Mouse (Mus musculus): Measurements from ENCODE around the gene Sec16a. TPM values are rescaled to one million over a fixed set of nuclear protein-coding genes. Genes with fewer than 3 reads are reported as not detected.

Gene Sec16a
- total and polyA plus RNA-seq, 2 experiments, result 44.5 to 78.2 TPM

DNA sequence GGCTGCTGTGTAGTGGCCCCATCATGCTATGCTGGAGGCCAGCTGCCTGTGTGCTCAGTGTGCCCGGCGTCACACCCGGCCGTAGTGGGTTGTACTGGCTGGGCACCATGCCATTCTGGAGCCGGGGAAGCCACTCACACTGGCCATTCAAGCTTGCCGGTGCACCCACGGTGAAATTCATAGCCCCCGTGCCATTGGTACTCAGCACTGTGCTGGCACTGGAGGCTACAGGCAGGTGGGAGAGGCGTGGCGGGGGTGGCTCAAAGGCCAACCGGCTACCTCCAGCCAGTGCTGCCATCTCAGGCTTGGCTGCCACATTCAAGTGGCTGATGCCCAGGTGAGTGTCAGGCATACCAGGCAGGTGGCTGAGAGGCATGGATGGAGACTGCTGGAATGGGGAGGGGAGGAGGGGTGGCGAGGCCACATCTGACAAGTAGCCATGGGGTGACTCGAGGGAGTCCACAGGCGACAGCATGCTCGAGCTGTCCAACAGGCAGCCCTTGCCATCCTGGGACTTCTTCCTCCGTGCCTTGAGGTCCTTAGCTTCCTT is 15.2 kb upstream of the Sec16a start:
- Histone ChIP-seq H3K27me3 (ENCODE audit: control insufficient read depth, insufficient read depth, low read length) (no peaks in the 10 kb centered on the region), H3K79me2 (ENCODE audit: control insufficient read depth, insufficient read depth, low read length) (0 out of 2 replicates have a peak, but pooled peaks cover 3% of the 10 kb centered on the region), H3K4me1 (ENCODE audit: control insufficient read depth, insufficient read depth, low read length) (peaks cover 21% of the 10 kb centered on the region), H3K27ac (replicated peaks; ENCODE audit: insufficient read depth, low read depth, low read length) (no peak overlapping the region), H3K4me3 (ENCODE audit: insufficient read depth, low read depth, low read length) (no peak overlapping the region), H3K36me3 (ENCODE audit: control insufficient read depth, insufficient read depth, low read length) (peaks cover 9% of the 10 kb centered on the region; the same call in 1 of the 2 replicates), H3K9ac (ENCODE audit: low read depth, low read length) (no peak overlapping the region)
- 62% methylated on average over 16 of the region's 16 CpGs for WGBS
- DNase-seq (ENCODE audit: extremely low read depth, low read depth, low spot score), result peak; percentile 40
- TF ChIP-seq POLR2A (IDR thresholded peaks at IDR 0.05; ENCODE audit: extremely low read depth, insufficient read depth, low read length), result no peak
- no peak for TF ChIP-seq CTCF (IDR thresholded peaks at IDR 0.05; ENCODE audit: low read depth, low read length)

DNA sequence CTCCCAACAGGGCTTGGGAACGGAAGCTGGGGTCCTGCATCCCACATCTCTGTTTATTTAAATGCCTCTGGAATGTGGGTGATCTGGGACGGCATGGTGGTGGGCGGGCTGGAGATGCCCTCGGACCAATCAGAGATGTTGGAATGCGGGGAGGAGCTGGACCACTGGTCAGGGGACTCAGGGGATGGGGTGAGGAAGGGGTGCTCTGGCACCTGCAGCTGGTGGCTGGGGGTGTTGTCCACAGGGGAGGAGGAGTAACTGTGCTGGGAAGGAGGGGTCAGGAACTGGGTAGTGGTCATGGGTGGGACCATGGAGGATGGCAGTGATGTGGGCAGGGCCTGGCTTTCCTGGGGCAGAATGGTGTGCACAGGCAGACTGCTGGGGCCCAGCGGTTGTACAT is 14.5 kb upstream of the Sec16a start:
- Histone ChIP-seq H3K4me3 (ENCODE audit: insufficient read depth, low read depth, low read length) (no peak overlapping the region), H3K9ac (ENCODE audit: low read depth, low read length) (no peak overlapping the region), H3K36me3 (ENCODE audit: control insufficient read depth, insufficient read depth, low read length) (peaks cover 9% of the 10 kb centered on the region; the same call in 1 of the 2 replicates), H3K27ac (replicated peaks; ENCODE audit: insufficient read depth, low read depth, low read length) (no peak overlapping the region), H3K79me2 (ENCODE audit: control insufficient read depth, insufficient read depth, low read length) (0 out of 2 replicates have a peak, but pooled peaks cover 4% of the 10 kb centered on the region), H3K4me1 (ENCODE audit: control insufficient read depth, insufficient read depth, low read length) (peaks cover 21% of the 10 kb centered on the region), H3K27me3 (ENCODE audit: control insufficient read depth, insufficient read depth, low read length) (no peaks in the 10 kb centered on the region)
- no peak for DNase-seq (ENCODE audit: extremely low read depth, low read depth, low spot score)
- no peak for TF ChIP-seq CTCF (IDR thresholded peaks at IDR 0.05; ENCODE audit: low read depth, low read length)
- no peak for TF ChIP-seq POLR2A (IDR thresholded peaks at IDR 0.05; ENCODE audit: extremely low read depth, insufficient read depth, low read length)
- WGBS, result 78% methylated on average over 6 of the region's 6 CpGs

DNA sequence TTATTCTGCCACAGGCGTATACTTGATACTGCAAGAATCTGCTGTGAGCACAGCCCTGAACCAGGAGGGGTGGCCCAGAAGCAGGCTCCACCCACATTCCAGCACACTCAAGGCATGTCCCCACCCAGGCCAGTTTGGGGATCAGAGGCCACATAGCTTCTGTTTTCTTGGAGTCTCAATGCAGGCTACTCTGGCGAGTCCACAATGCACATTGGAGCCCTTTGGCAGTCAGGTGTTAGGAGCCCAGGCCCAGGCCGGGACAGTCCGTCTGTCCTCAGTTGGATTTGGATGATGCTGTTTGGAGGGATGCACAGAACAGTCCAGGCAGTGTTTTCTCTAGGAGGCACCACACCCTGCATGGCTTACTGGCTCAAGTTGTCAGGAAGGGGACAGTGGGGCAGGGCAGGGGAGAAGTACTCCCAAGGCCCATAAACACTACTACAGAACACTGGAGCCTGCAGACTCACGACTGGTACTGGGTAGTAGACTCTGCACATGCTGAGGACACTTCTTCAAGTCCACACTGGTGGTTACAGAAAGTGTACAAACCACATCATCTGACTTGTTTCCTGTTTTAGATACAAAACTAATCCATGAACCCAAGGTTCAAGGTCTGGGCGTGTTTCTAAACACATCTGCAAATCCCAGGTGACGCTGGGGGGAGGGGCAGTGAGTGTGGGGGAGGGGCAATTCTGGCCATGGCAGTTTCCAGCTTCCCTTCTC is 13.5 kb upstream of the Sec16a start:
- Histone ChIP-seq H3K9ac (ENCODE audit: low read depth, low read length) (peak overlapping the region; percentile 11; the same call in 1 of the 2 replicates), H3K36me3 (ENCODE audit: control insufficient read depth, insufficient read depth, low read length) (peaks cover 3% of the 10 kb centered on the region; the same call in 1 of the 2 replicates), H3K79me2 (ENCODE audit: control insufficient read depth, insufficient read depth, low read length) (0 out of 2 replicates have a peak, but pooled peaks cover 4% of the 10 kb centered on the region), H3K27me3 (ENCODE audit: control insufficient read depth, insufficient read depth, low read length) (no peaks in the 10 kb centered on the region), H3K27ac (replicated peaks; ENCODE audit: insufficient read depth, low read depth, low read length) (peak overlapping the region; percentile 69), H3K4me1 (ENCODE audit: control insufficient read depth, insufficient read depth, low read length) (peaks cover 28% of the 10 kb centered on the region), H3K4me3 (ENCODE audit: insufficient read depth, low read depth, low read length) (no peak overlapping the region)
- WGBS, result 22% methylated on average over 7 of the region's 7 CpGs
- DNase-seq (ENCODE audit: extremely low read depth, low read depth, low spot score), result peak; percentile 97
- no peak for TF ChIP-seq CTCF (IDR thresholded peaks at IDR 0.05; ENCODE audit: low read depth, low read length)
- TF ChIP-seq POLR2A (IDR thresholded peaks at IDR 0.05; ENCODE audit: extremely low read depth, insufficient read depth, low read length), result no peak

DNA sequence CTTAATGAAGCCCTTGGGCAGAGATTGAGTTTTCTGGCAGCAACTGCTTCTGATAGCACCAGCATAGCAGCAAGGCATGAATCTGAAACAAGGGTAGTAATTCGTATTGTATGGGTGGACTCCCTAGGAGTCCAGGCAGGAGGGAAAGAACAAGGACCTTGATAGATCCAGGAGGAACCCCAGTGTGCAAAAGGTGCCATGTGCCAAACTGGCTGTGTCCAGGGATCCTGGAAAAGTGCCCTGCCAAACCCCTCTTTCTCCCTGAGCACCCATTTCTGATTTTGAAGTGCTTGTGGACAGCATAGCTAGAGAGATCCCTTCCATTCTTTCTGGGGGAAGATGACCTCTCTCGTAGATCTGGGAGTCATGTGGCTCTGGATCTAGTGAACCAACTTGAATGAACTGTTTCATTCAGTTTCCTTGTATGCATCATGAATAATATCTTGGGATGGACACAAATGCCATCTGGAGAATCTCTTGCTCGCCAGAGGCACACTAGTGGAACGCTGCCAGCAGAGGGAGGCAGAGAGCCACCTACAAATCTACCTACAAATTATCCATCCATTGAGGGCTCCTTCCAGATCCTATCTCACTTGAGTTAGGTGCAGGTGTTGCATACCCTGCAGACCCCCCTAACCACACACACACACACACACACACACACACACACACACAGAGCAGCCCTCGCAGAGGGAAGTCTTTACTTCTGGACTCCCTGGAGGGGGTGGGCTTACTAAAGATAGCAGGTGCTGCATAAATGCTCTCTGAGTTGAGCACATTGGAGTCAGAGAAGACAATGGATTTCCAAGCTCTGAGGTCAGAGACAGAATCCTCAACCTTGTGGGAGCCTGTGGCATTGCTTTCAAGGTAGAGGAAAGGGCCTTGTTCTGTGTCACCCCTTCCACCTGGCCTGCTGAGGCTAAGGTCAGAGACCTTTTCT is 4.4 kb upstream of the Sec16a start:
- TF ChIP-seq POLR2A (IDR thresholded peaks at IDR 0.05; ENCODE audit: extremely low read depth, insufficient read depth, low read length) (no peak), CTCF (IDR thresholded peaks at IDR 0.05; ENCODE audit: low read depth, low read length) (peak; percentile 94)
- DNase-seq (ENCODE audit: extremely low read depth, low read depth, low spot score), result peak; percentile 48
- Histone ChIP-seq H3K9ac (ENCODE audit: low read depth, low read length) (no peak overlapping the region), H3K27ac (replicated peaks; ENCODE audit: insufficient read depth, low read depth, low read length) (no peak overlapping the region), H3K27me3 (ENCODE audit: control insufficient read depth, insufficient read depth, low read length) (no peaks in the 10 kb centered on the region), H3K79me2 (ENCODE audit: control insufficient read depth, insufficient read depth, low read length) (peaks cover 18% of the 10 kb centered on the region; the same call in 1 of the 2 replicates), H3K4me1 (ENCODE audit: control insufficient read depth, insufficient read depth, low read length) (peaks cover 16% of the 10 kb centered on the region), H3K4me3 (ENCODE audit: insufficient read depth, low read depth, low read length) (no peak overlapping the region), H3K36me3 (ENCODE audit: control insufficient read depth, insufficient read depth, low read length) (no peaks in the 10 kb centered on the region)
- 26% methylated on average over 5 of the region's 5 CpGs for WGBS

DNA sequence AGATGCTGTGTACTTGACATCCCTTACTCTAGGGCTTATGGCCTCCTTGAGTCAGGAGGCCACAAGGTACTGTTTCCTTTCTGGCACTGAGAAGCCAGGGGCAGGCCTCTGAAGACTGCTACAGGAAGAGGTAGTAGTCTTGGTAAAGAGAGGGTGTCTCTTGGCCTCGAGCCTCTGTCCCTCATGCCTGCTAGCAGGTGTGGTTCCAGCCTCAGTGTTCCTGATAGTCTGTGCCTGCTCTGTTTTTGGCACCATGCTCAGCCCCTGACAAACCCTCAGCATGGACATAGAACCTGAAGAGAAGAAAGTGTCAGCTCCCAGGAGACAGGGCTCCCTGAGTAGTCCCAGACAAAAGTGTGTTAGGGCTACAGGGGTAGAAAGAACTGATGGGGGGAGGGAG is 2.4 kb upstream of the Sec16a start:
- H3K27me3 ChIP-seq (ENCODE audit: control insufficient read depth, insufficient read depth, low read length), result no peaks in the 10 kb centered on the region
- 77% methylated on average over 1 of the region's 1 CpGs for WGBS
- TF ChIP-seq CTCF (IDR thresholded peaks at IDR 0.05; ENCODE audit: low read depth, low read length) (no peak), POLR2A (IDR thresholded peaks at IDR 0.05; ENCODE audit: extremely low read depth, insufficient read depth, low read length) (no peak)
- H3K9ac ChIP-seq (ENCODE audit: low read depth, low read length), result no peak overlapping the region
- no peaks in the 10 kb centered on the region for H3K36me3 ChIP-seq (ENCODE audit: control insufficient read depth, insufficient read depth, low read length)
- no peak overlapping the region for H3K4me3 ChIP-seq (ENCODE audit: insufficient read depth, low read depth, low read length)
- H3K27ac ChIP-seq (replicated peaks; ENCODE audit: insufficient read depth, low read depth, low read length), result no peak overlapping the region
- H3K4me1 ChIP-seq (ENCODE audit: control insufficient read depth, insufficient read depth, low read length), result peaks cover 8% of the 10 kb centered on the region
- peaks cover 23% of the 10 kb centered on the region; the same call in 1 of the 2 replicates for H3K79me2 ChIP-seq (ENCODE audit: control insufficient read depth, insufficient read depth, low read length)
- no peak for DNase-seq (ENCODE audit: extremely low read depth, low read depth, low spot score)

All from liver, adult 2 months (tissue).